Mouse (Mus musculus) right cerebral cortex, adult 18-20 months (tissue): Measurements from ENCODE around the gene Pde4b.
"Not testable (repeated sequence)": the region's sequence is repeated elsewhere in the genome, so short reads cannot be mapped to it uniquely, and the experiment has no call there.

Source experiments
- DNase-seq: peaks from one replicate; pipeline ENCODE4 v3.0.0; 2022; ENCODE audit warnings: mixed read lengths

The Pde4b gene

DNA sequence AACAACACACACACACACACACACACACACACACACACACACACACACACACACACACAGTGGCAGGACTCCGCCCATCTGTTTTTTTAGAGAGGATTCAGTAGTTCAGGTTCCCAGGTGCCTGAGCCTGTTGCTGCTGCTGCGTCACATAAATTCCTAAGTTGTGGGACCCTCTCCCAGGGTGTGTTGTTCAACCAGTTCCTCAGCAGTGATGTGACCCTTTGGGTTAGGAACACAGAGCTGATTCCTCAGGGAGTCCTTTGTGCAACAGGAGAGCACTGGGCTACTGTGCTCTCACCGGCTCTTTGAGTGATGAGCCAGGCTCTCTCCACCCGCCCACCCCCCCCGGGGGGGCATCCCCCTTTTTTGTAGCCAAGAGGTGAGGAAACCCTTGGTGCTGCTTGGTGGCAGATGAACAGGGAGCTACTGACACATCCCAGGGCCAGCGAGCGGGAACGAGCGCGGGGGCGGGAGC, at the start of gene Pde4b:
Pde4b (plus strand) TSS at position 453 of the 475 bp plus-strand sequence.
- DNase-seq, result no peak

DNA sequence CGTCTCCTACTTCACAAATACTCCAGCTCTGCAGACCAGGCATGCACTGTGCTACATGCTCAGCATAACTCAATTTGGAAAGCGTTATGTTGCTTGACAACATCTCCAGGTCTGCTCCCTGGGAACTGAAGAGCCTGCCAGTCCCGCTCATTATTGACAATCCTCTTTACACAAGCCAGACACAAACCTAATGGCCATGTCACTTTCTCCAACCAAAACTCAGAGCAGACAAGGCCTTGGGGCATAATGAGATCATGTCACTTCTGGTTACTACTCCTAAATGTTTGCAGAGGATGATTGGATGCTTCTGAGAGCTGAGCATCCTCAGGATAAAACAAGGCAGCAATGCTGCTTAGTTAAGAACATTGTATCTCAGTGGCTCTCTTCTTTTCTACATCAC, 47.2 kb upstream of the Pde4b start:
- DNase-seq, result no peak

DNA sequence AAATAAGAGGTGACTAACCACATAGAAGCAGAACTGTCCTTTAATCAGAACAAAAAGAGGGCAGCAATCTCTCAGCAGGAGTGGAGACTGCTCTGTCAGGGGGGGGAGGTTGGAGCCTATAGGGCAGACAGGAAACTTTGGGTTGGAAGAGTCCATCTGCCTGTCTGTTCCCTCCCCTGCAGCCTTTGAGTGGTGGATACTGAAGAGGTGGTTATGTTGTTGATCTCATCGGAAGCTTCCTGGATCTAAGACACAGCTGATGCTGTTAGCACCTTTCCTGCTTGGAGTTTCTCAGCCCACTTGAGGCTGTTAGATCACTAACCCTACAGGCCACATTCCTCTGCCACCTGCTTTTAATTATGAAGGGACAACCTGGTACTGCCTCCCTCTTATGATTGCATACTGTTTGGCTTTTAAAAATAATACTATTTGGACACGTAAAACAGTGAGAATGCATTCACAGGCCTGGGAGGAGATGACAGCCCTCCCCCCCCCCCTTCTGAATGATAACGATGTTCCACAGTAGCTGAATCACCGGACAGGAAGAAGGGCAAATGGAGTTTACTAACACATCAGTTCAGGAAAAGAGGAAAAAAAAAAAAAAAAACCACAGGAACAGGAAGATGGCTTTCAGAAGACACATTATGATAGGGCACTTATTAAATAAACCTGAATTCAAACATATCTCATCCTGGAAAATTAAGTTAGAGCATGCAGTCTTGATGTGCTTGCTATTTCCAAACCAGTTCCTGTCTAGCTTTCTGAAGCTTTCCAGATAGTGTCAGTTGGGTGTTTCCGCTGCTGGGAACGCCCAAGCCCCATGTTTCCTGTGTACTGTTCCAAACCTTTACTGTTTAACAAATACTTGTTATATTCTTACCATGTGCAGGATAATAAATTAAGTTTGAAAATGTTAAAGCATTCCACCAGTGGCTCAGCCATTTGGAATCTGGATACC, 41.9 kb upstream of the Pde4b start:
- DNase-seq, result no peak

DNA sequence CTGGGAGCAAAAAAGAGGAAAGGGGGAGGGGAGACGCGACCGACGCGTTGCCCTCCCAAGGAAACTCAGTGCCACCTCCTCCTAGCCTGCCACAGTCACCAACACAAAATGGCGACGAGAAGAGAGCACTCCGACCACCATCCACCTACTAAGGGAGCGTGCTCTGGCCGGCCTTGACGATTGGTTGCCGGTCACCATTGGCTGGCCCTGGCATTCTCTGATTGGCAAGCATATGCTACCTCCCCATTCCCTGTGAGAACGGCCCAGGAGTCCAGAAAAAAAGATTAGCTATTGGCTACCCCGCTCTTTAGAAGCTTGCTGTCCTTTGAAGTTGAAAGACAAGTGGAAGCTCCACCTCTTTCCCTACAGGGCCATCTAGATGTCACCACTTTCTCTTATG, 38.0 kb upstream of the Pde4b start:
- DNase-seq, result not testable (repeated sequence)

DNA sequence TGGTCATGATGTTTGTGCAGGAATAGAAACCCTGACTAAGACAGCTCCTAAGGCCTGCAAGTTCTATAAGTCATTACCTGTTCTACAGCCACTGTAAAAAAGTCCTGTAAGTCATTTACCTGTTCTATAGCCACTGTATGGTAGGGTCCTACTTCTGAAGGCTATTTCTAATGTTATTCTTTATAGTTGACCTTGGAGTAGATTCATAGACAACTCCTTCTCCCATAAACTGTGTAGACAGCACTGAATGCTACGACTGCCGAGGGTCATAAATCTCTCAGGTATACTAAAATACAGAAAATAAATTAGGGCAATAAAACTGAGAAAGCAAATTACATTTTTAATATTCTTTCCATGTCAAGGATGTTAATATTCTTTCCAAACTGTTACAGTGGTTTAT, 26.0 kb upstream of the Pde4b start:
- no peak for DNase-seq

DNA sequence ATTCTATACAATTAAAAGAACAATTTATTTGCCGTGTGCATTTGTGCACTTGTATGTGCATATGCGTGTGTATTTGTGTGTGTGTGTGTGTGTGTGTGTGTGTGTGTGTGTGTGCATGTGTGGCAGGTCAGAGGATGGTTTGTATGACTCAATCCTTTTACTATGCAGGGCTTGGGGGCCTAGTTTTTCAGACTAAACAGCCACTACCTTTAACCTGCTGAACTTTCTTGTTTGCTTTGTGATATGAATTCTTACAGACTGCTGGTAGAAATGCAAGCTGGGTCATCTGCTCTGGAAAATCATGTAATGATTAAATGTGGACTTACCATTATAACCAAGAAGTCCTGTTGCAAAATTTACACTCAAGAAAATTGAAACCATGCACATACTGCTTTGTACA, 18.0 kb upstream of the Pde4b start:
- no peak for DNase-seq

DNA sequence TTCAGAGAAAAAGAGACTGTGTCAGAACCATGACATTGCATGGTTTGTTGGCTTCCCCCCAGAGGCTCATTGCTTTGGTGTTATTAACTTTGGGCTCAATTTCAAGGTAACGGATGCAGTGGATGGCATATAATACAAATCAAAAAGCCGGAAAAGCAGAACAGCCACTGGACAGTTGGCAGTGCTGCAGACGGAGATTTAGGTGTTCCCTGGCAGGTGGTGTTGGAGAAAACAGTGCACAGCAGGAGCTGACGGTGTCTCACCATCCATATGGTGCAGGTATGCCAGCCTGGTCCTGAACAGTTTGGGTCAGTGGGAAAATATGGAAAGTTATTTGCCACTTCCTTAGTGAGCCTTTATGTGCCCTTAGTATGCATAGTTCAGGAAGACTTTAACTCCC, 1.0 kb upstream of the Pde4b start:
- DNase-seq, result no peak

DNA sequence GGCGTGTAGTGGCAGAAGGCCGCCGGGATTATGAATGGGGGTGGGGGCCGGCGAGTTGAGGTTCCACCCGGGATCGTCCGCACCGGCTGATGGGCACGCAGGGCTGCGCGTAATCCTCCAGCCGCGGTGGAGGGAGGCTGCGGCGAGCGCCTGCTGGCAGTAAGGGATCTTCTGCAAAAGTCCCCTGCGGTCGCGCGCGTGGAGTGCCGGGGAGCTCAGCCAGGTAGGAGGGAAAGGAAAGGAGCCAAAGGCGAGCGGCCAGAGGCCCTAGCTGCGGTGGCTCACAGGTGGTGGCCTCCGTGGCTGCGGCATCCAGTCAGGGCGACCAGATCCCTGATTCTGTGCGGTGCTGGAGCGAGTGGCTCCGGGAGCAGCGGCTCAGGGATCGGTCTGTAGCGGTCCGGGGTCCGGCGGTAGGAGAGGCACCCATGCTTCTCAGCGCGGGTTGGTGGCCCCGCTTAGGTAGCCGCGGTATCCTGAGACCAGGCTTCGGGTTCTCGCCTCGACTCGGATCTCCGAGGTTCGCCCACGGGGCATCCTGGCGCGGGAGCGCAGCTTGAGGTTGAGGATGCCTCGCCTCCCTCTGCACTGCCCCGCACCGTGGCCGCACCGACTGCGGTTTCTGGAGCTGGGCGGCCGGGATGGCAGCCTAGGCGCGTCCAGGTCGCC, 357 bp downstream of the Pde4b start:
- peak; percentile 65 for DNase-seq

DNA sequence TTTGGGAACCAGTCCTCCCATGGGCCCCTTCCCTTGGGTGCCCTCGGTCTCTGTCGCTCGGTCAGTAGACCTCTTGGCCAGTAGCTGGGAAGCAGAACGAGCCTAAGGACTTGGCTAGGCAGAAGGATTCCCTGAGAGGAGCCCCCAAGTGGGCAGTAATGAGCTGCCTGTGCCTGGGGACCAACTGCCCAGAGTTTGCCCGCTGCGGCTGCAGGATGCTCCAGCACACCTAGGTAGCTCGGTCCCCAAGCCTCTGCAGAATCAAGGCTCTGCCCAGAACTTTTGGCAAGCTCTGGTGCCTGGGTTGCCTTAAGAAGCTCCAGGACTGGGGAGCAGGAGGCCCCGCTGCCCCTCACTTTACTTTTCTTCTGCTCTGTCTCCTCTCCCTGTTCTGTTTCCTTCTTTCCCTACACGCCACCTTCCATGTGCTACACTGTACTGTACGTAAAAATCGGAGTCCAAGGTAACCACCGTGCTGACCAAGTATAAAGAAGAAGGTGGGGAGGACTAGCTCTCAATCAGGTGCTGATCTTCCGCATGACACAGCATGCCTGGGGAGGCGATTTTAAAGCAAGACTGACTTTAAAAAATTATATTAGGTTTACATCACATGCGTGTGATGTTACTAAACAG, 1.0 kb downstream of the Pde4b start:
- DNase-seq, result peak; percentile 39

DNA sequence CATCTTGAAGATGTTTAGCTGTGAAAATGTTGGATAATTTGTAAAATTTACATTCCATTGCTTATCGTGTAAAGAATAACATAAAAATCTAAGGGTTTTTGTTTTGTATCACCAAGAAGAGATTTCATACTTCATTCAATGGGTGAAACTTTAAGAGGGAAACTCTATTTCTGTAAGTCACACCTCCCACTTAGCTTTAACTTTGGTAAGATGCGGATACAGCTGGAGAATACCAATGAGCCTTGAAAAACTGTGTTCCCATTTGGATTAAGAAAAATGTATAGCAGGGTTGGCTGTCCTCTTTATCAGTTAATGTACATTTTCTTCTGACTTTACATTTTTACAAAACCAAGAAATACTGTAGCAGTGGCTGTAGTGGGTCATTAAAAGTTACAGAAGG, 8.5 kb downstream of the Pde4b start:
- peak; percentile 30 for DNase-seq

DNA sequence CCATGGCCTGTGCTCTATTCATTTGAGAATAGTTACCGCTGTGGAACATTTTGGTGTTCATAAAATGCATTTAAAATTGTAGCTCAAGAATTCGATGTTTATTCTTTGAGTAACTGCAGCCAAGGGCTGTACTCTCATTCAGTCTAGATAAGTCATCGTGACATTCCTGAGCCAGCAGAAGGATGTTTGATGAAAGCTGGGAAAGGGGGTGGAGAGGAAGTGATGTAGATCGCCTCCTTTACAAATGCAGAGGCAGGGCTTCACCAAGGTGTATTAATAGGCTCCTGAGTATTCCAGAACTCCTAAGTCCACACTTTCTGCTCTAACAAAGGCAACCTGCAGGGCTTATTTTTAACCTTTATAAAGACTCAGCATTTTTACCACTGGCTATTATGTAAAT, 14.9 kb downstream of the Pde4b start:
- peak; percentile 65 for DNase-seq

DNA sequence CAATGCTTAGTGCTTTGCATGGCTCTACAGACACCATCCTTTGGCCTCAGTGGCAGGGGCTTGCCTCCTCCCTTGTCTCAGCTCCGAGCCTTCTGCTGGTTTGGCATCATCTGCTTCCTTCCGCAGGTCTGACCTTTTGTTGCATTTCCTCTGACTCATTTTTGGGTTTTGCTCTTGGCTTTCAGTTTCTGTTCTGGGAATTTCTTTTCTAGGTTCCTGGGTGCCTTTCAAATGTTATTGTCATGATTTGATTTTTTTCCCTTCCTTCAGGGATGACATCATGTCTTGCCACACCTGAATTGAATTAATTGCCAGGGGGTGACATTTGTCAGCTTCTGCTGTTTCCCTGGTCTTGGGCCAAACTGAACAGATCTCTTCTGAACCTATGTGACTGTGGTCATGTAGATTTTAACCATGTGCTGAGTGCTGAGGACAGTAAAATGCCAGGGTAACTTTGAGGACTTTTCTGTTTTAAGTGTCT, 17.2 kb downstream of the Pde4b start:
- DNase-seq, result no peak

DNA sequence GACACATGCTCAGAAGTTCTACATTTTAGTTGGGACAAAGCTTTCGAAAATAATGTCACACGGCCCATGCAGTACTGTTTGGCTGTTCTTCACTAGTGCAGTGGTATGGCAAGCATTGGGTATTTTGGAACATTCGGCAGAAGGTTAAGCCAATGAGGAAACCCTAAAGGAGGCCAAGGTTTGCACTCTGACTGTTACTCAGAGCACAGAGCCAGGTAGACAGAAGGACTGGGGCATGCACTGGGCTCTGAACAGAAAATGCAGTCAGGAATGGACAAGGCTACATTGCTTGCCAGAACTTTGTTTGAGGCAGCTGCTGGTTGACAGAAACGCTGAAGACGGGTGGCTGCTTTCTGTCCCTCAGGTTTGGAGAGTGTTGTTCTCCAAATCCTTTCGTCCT, 19.4 kb downstream of the Pde4b start:
- no peak for DNase-seq

DNA sequence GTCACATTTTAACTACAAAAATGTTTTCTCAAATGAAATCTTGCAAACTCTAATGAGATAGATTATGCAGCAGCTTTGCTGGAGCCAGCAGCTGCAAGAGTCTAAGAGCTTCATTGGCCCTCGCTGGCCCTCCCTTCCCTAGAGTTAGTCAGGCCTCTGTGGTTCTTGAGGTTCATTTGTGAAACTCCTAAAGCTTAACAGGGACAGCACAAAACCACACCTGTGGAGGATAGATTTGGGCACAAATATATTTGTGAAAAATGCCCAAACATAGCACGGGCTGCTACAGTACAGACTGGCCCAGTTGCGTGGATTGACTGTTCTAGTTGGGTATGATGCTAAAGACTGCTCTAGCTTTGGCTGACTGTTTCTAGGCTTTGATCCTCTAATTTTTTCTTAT, 32.1 kb downstream of the Pde4b start:
- no peak for DNase-seq

DNA sequence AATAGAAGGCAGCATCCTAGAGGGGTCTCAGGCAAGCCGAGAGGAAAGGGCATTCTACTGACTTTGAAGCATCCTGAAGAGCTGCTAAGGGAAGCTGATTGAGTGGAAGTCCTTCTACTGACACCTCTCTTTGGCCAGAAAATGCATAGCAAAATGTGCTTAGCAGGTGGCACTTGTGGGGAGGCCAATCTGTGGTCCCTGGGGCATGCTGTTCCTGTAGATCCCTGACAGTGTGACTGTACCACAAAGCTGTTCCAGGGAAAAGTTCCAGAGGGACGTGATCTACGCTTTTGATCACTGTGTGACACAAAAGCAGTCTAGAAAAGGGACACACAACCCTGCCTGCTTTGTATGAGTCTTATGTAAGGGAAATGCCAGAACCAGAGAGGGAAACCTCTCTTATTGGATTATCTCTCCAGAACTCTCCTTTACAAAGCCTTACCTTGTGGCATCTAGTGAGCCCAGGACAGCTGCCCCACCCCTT, 49.1 kb downstream of the Pde4b start:
- DNase-seq, result no peak

DNA sequence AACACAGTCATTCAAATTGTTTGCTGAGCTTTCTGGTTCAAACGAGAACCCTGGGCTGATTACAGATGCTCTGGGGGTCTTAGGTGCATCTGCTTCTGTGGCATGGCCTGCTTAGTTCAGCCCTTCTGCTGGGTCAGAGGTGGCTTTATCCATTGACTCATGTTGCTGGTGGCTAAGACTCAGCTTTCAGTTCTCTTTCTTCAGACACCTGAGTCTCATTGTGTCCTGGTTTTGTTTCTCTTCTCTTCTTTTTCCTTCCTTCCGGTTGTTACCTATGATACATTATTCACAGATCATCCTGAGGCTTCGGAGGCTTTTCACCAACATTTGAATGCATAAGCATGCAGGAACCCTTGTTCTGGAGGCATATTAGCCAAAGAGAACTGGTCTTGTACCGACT, 51.0 kb downstream of the Pde4b start:
- DNase-seq, result no peak

DNA sequence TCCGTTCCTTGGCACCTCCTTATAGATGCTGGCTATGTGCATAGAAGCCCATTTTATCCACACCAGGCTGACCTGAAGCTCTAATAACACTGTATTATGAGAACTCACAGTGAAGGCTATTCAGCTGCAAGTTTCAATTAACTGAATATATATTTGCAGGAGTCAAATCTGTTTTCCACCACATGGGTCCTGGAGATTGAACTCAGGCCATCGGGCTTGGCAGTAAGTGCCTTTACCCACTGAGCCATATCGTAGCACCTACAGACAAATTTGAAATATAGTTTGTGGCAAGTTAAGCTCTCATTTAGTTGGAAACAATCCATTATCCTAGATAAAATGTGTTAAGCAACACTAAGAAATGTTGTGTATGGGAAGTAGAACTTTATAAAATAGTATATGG, 53.9 kb downstream of the Pde4b start:
- no peak for DNase-seq

DNA sequence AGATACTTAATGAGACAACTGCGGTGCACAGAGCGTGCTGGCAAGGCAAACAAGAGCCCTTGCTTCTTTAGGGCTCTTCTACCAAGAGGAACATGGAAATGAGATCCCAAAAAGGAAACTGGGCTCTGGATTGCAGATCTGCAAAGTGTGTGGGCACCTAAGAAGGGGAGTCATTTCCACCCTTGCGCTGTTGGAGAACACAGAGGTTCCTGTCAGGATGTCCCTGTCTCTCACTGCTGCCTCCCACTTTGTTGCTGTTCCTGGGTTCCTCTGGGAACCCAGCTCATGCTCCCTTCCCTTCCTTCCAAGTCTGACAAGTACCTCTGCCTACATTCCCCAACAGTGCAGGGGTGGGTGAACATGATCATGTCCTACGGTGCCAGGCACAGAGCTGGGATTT, 61.4 kb downstream of the Pde4b start:
- peak; percentile 91 for DNase-seq

DNA sequence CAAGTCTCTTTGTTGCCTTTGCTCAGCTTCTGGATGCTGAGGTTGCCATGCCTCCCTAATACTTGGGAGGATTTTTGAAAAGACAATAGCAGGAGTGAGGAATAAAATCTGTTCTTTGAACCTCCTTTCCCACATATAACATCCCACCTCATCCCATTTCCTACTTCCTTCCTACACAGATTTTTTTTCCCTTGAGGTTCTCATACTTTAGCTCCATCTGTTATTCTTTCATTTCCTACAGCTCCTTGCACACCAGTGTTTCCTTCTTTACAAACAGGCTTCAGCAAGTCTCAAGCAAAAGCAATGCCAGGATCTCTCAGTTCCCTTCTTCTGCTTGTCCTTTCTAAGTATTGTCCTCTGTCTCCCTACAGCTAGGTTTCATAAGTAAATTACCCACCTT, 71.8 kb downstream of the Pde4b start:
- DNase-seq, result no peak

DNA sequence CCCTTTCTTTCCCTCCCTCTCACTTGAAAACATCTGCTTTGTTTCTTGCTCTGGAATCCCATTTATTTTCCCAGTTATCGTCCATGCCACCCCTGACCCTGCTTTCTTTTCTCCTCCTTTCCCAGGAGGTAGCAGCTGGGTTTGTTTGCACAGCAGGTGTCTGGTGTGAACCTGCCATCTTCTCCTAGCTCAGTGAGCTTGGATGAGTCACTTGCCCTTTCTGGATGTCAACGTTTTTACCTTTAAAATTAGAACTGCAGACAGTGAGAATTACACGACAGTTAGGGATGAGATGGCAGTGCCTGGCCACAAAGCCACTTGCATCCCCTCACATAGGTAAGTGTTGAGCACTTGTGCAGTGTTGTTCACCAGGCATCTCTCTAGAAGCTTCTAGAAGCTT, 84.3 kb downstream of the Pde4b start:
- DNase-seq, result peak; percentile 28

DNA sequence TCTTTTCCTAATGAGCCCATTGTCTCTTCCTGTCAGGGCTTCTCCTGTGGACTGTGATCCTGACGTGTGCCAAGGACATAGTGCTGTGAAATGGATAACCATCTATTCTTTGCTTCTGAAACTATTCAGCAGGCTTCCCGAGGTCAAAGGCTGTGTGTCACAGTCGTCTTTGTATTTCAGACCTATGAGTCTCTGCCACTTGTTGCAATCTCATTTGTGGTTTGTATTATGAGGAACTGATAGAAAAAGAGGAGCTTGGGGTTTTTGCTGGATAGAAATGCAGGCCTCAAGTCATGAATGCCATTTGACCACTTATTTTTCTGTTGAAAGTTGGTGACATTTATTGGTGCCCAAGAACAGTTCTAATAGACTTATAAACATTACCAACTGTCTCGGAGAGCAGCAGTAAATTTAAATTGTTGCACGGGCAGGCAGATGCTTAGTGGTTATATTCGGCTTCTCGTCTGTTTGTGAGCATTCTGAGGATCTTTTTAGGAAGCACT, 85.4 kb downstream of the Pde4b start:
- no peak for DNase-seq

DNA sequence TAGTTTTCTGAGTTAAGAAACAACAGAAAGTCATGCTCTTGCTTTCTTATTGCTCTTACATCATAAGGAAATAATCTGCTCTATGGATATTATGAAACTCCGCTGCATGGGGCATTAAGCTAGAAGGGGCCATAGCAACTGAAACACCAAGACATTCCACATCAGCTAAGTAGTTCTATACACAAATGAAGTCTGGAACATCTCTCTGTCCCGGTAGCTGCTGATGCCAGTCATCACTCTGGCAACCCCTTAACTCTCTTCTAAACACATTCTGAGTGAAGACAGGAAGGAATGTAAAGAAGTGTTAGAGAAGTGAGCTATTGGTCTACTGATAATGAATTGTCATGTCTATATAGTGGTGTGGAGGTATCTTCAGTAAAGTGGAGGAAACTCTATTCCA, 88.6 kb downstream of the Pde4b start:
- DNase-seq, result no peak

DNA sequence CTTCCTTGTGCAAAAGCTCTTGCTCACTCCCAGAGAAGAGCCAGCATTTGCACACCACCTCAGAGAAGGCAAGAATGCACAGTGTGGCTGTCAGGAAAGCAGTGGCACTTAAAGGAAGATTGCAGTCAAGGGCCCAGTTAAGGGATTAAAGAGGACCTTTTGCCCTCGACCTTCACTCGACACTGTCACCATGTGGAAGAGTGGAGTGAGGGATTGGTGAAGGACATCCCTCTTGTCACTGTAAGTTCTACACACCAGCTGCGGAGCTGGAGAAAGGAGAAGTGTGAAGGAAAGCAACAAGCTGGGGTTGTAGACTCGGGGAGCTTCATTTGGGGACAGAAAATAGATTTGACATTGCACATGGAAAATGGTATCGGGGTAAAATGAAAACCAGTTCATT, 89.9 kb downstream of the Pde4b start:
- DNase-seq, result no peak
